Mouse (Mus musculus): ENCODE measurements around the gene Cbx1. TPM values are rescaled to one million over a fixed set of nuclear protein-coding genes. Genes with fewer than 3 reads are reported as not detected.
A peak's percentile ranks its signal among the peaks of the same experiment; 100 is the strongest.

Gene Cbx1
- polyA plus RNA-seq (2015; fragmentation: Nextera tagmentation; extraction: Ambion mirVana), result 24.7 and 26.2 TPM in 2 replicates

- H3K36me3 ChIP-seq (ENCODE audit: control insufficient read depth, insufficient read depth), result no peaks in the 10 kb centered on the region
- no peaks in the 10 kb centered on the region for H3K9me3 ChIP-seq (replicated peaks; ENCODE audit: control insufficient read depth, low read length)
- WGBS (ENCODE audit: insufficient replicate concordance), result 1% methylated on average over 92 of the region's 93 CpGs
- peak within 1 kb of the TSS; percentile 95 for H3K27ac ChIP-seq (ENCODE audit: low read length)
- peak within 1 kb of the TSS; percentile 94 for H3K4me3 ChIP-seq (ENCODE audit: low read depth, low read length)
- peak within 1 kb of the TSS; percentile 72 for H3K4me2 ChIP-seq (ENCODE audit: low read depth, low read length)
- H3K4me1 ChIP-seq (ENCODE audit: control insufficient read depth, low read depth, low read length), result peaks cover 9% of the 10 kb centered on the region
- ATAC-seq (ENCODE audit: low read depth), result peak; percentile 97
- H3K27me3 ChIP-seq (ENCODE audit: control insufficient read depth, insufficient read depth, low read depth, low read length), result no peaks in the 10 kb centered on the region
- peak within 1 kb of the TSS; percentile 96 for H3K9ac ChIP-seq (ENCODE audit: low read depth, low read length)
Measured at GRCm38 (mm10) chr11:96788871-96789795, at the start of gene Cbx1. TSS of gene Cbx1 (plus strand) at chr11:96789127.

GRCm38 (mm10) chr11:96740796-96741195 is 48.1 kb upstream of the Cbx1 start:
- WGBS (ENCODE audit: insufficient replicate concordance), result 67% methylated on average over 12 of the region's 12 CpGs
- ATAC-seq (ENCODE audit: low read depth), result no peak

GRCm38 (mm10) chr11:96741995-96742394 is 46.9 kb upstream of the Cbx1 start:
- Histone ChIP-seq H3K4me3 (ENCODE audit: low read depth, low read length) (no peak overlapping the region), H3K4me2 (ENCODE audit: low read depth, low read length) (no peak overlapping the region), H3K27ac (ENCODE audit: low read length) (no peak overlapping the region), H3K9ac (ENCODE audit: low read depth, low read length) (no peak overlapping the region), H3K4me1 (ENCODE audit: control insufficient read depth, low read depth, low read length) (no peaks in the 10 kb centered on the region), H3K36me3 (ENCODE audit: control insufficient read depth, insufficient read depth) (no peaks in the 10 kb centered on the region), H3K9me3 (replicated peaks; ENCODE audit: control insufficient read depth, low read length) (no peaks in the 10 kb centered on the region), H3K27me3 (ENCODE audit: control insufficient read depth, insufficient read depth, low read depth, low read length) (peaks cover 14% of the 10 kb centered on the region)
- no peak for ATAC-seq (ENCODE audit: low read depth)
- 30% methylated on average over 12 of the region's 12 CpGs for WGBS (ENCODE audit: insufficient replicate concordance)

More at GRCm38 (mm10) chr11:96740796-96741195, 48.1 kb upstream of the Cbx1 start:
- Histone ChIP-seq H3K9me3 (replicated peaks; ENCODE audit: control insufficient read depth, low read length) (no peaks in the 10 kb centered on the region), H3K36me3 (ENCODE audit: control insufficient read depth, insufficient read depth) (no peaks in the 10 kb centered on the region), H3K4me2 (ENCODE audit: low read depth, low read length) (no peak overlapping the region), H3K4me1 (ENCODE audit: control insufficient read depth, low read depth, low read length) (no peaks in the 10 kb centered on the region), H3K4me3 (ENCODE audit: low read depth, low read length) (no peak overlapping the region), H3K9ac (ENCODE audit: low read depth, low read length) (no peak overlapping the region), H3K27me3 (ENCODE audit: control insufficient read depth, insufficient read depth, low read depth, low read length) (peaks cover 20% of the 10 kb centered on the region), H3K27ac (ENCODE audit: low read length) (no peak overlapping the region)

GRCm38 (mm10) chr11:96743000-96743399 is 45.9 kb upstream of the Cbx1 start:
- Histone ChIP-seq H3K9ac (ENCODE audit: low read depth, low read length) (no peak overlapping the region), H3K4me3 (ENCODE audit: low read depth, low read length) (no peak overlapping the region), H3K4me1 (ENCODE audit: control insufficient read depth, low read depth, low read length) (no peaks in the 10 kb centered on the region), H3K4me2 (ENCODE audit: low read depth, low read length) (no peak overlapping the region), H3K27ac (ENCODE audit: low read length) (no peak overlapping the region), H3K36me3 (ENCODE audit: control insufficient read depth, insufficient read depth) (no peaks in the 10 kb centered on the region), H3K9me3 (replicated peaks; ENCODE audit: control insufficient read depth, low read length) (no peaks in the 10 kb centered on the region), H3K27me3 (ENCODE audit: control insufficient read depth, insufficient read depth, low read depth, low read length) (peaks cover 14% of the 10 kb centered on the region)
- 36% methylated on average over 11 of the region's 11 CpGs for WGBS (ENCODE audit: insufficient replicate concordance)
- ATAC-seq (ENCODE audit: low read depth), result no peak

- Histone ChIP-seq H3K4me1 (ENCODE audit: control insufficient read depth, low read depth, low read length) (no peaks in the 10 kb centered on the region), H3K9ac (ENCODE audit: low read depth, low read length) (no peak overlapping the region), H3K4me3 (ENCODE audit: low read depth, low read length) (no peak overlapping the region), H3K27me3 (ENCODE audit: control insufficient read depth, insufficient read depth, low read depth, low read length) (peaks cover 14% of the 10 kb centered on the region), H3K9me3 (replicated peaks; ENCODE audit: control insufficient read depth, low read length) (no peaks in the 10 kb centered on the region), H3K27ac (ENCODE audit: low read length) (no peak overlapping the region), H3K36me3 (ENCODE audit: control insufficient read depth, insufficient read depth) (no peaks in the 10 kb centered on the region), H3K4me2 (ENCODE audit: low read depth, low read length) (no peak overlapping the region)
- 46% methylated on average over 4 of the region's 4 CpGs for WGBS (ENCODE audit: insufficient replicate concordance)
- no peak for ATAC-seq (ENCODE audit: low read depth)
Measured at GRCm38 (mm10) chr11:96743891-96744290, 45.0 kb upstream of the Cbx1 start.

- peaks cover 5% of the 10 kb centered on the region for H3K27me3 ChIP-seq (ENCODE audit: control insufficient read depth, insufficient read depth, low read depth, low read length)
- no peak overlapping the region for H3K4me2 ChIP-seq (ENCODE audit: low read depth, low read length)
- H3K9me3 ChIP-seq (replicated peaks; ENCODE audit: control insufficient read depth, low read length), result no peaks in the 10 kb centered on the region
- WGBS (ENCODE audit: insufficient replicate concordance), result 49% methylated on average over 6 of the region's 6 CpGs
- H3K27ac ChIP-seq (ENCODE audit: low read length), result no peak overlapping the region
- no peak overlapping the region for H3K4me3 ChIP-seq (ENCODE audit: low read depth, low read length)
- H3K4me1 ChIP-seq (ENCODE audit: control insufficient read depth, low read depth, low read length), result no peaks in the 10 kb centered on the region
- ATAC-seq (ENCODE audit: low read depth), result no peak
- H3K9ac ChIP-seq (ENCODE audit: low read depth, low read length), result no peak overlapping the region
- no peaks in the 10 kb centered on the region for H3K36me3 ChIP-seq (ENCODE audit: control insufficient read depth, insufficient read depth)
Measured at GRCm38 (mm10) chr11:96746648-96747047, 42.3 kb upstream of the Cbx1 start.

GRCm38 (mm10) chr11:96747555-96747954 is 41.4 kb upstream of the Cbx1 start:
- Histone ChIP-seq H3K9ac (ENCODE audit: low read depth, low read length) (no peak overlapping the region), H3K9me3 (replicated peaks; ENCODE audit: control insufficient read depth, low read length) (no peaks in the 10 kb centered on the region), H3K36me3 (ENCODE audit: control insufficient read depth, insufficient read depth) (no peaks in the 10 kb centered on the region), H3K4me1 (ENCODE audit: control insufficient read depth, low read depth, low read length) (no peaks in the 10 kb centered on the region), H3K4me2 (ENCODE audit: low read depth, low read length) (no peak overlapping the region), H3K27ac (ENCODE audit: low read length) (no peak overlapping the region), H3K4me3 (ENCODE audit: low read depth, low read length) (no peak overlapping the region), H3K27me3 (ENCODE audit: control insufficient read depth, insufficient read depth, low read depth, low read length) (peaks cover under 1% of the 10 kb centered on the region)
- no peak for ATAC-seq (ENCODE audit: low read depth)
- 29% methylated on average over 3 of the region's 3 CpGs for WGBS (ENCODE audit: insufficient replicate concordance)

GRCm38 (mm10) chr11:96755298-96755697 is 33.6 kb upstream of the Cbx1 start:
- Histone ChIP-seq H3K9me3 (replicated peaks; ENCODE audit: control insufficient read depth, low read length) (no peaks in the 10 kb centered on the region), H3K4me3 (ENCODE audit: low read depth, low read length) (no peak overlapping the region), H3K36me3 (ENCODE audit: control insufficient read depth, insufficient read depth) (no peaks in the 10 kb centered on the region), H3K4me2 (ENCODE audit: low read depth, low read length) (no peak overlapping the region), H3K27ac (ENCODE audit: low read length) (no peak overlapping the region), H3K27me3 (ENCODE audit: control insufficient read depth, insufficient read depth, low read depth, low read length) (no peaks in the 10 kb centered on the region), H3K4me1 (ENCODE audit: control insufficient read depth, low read depth, low read length) (no peaks in the 10 kb centered on the region), H3K9ac (ENCODE audit: low read depth, low read length) (no peak overlapping the region)
- WGBS (ENCODE audit: insufficient replicate concordance), result 68% methylated on average over 2 of the region's 2 CpGs
- ATAC-seq (ENCODE audit: low read depth), result no peak

- no peak overlapping the region for H3K4me2 ChIP-seq (ENCODE audit: low read depth, low read length)
- H3K27me3 ChIP-seq (ENCODE audit: control insufficient read depth, insufficient read depth, low read depth, low read length), result no peaks in the 10 kb centered on the region
- H3K27ac ChIP-seq (ENCODE audit: low read length), result no peak overlapping the region
- H3K4me1 ChIP-seq (ENCODE audit: control insufficient read depth, low read depth, low read length), result no peaks in the 10 kb centered on the region
- ATAC-seq (ENCODE audit: low read depth), result no peak
- H3K9me3 ChIP-seq (replicated peaks; ENCODE audit: control insufficient read depth, low read length), result no peaks in the 10 kb centered on the region
- no peak overlapping the region for H3K4me3 ChIP-seq (ENCODE audit: low read depth, low read length)
- no peaks in the 10 kb centered on the region for H3K36me3 ChIP-seq (ENCODE audit: control insufficient read depth, insufficient read depth)
- no peak overlapping the region for H3K9ac ChIP-seq (ENCODE audit: low read depth, low read length)
- 32% methylated on average over 4 of the region's 4 CpGs for WGBS (ENCODE audit: insufficient replicate concordance)
Measured at GRCm38 (mm10) chr11:96757421-96757820, 31.5 kb upstream of the Cbx1 start.

Data from liver, embryonic 16.5 days (tissue).